Mouse (Mus musculus): ENCODE data around the gene Invs. TPM values are rescaled to one million over a fixed set of nuclear protein-coding genes. Genes with fewer than 3 reads are reported as not detected.
A peak's percentile ranks its signal among the peaks of the same experiment; 100 is the strongest.

The Invs gene
- polyA plus RNA-seq, 1 experiment from 2014 or later, result 1.9 TPM

DNA sequence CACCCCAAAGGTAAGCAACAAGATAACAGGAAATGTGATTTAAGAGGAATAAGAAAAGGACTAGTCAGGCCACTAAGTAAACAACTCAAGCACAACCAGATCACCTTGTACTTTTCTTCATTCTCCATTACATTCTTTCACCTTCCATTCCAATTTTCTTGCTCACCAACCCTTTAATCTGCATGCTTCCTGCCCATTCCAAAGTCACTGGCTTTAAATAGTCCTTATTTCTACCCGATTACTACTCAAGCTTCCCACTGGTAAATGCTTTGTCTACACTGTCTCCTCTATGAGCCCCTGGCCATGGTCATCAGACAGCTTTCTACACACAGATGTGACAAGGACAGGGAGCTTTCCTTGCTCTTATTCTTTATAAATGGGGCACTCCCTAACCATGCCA lies 191.4 kb downstream of the Invs start:
- H3K4me2 ChIP-seq, result peak overlapping the region; percentile 89
- H3K27me3 ChIP-seq, result no peaks in the 10 kb centered on the region
- H3K4me1 ChIP-seq (replicated peaks), result peaks cover 25% of the 10 kb centered on the region
- no peak overlapping the region for H3K27ac ChIP-seq (replicated peaks)
- WGBS (ENCODE audit: insufficient replicate concordance), result 54% methylated on average over 1 of the region's 1 CpGs
- no peak overlapping the region for H3K4me3 ChIP-seq (replicated peaks)
- peaks cover 20% of the 10 kb centered on the region for H3K36me3 ChIP-seq (replicated peaks)
- ATAC-seq (ENCODE audit: insufficient read depth), result no peak
- H3K9me3 ChIP-seq (replicated peaks), result no peaks in the 10 kb centered on the region
- H3K9ac ChIP-seq, result no peak overlapping the region; the same call in 1 of the 2 replicates

GRCm38 (mm10) chr4:48472052-48472791 lies 192.7 kb downstream of the Invs start:
- WGBS (ENCODE audit: insufficient replicate concordance), result 3% methylated on average over 12 of the region's 12 CpGs
- Histone ChIP-seq H3K9me3 (replicated peaks) (no peaks in the 10 kb centered on the region), H3K27ac (replicated peaks) (0 out of 2 replicates have a peak overlapping the region, but pooled peaks have one; percentile 59), H3K4me2 (peak overlapping the region; percentile 89), H3K36me3 (replicated peaks) (peaks cover 11% of the 10 kb centered on the region), H3K4me3 (replicated peaks) (peak overlapping the region; percentile 82), H3K4me1 (replicated peaks) (peaks cover 25% of the 10 kb centered on the region), H3K9ac (peak overlapping the region; percentile 83), H3K27me3 (no peaks in the 10 kb centered on the region)
- no peak for ATAC-seq (ENCODE audit: insufficient read depth)

DNA sequence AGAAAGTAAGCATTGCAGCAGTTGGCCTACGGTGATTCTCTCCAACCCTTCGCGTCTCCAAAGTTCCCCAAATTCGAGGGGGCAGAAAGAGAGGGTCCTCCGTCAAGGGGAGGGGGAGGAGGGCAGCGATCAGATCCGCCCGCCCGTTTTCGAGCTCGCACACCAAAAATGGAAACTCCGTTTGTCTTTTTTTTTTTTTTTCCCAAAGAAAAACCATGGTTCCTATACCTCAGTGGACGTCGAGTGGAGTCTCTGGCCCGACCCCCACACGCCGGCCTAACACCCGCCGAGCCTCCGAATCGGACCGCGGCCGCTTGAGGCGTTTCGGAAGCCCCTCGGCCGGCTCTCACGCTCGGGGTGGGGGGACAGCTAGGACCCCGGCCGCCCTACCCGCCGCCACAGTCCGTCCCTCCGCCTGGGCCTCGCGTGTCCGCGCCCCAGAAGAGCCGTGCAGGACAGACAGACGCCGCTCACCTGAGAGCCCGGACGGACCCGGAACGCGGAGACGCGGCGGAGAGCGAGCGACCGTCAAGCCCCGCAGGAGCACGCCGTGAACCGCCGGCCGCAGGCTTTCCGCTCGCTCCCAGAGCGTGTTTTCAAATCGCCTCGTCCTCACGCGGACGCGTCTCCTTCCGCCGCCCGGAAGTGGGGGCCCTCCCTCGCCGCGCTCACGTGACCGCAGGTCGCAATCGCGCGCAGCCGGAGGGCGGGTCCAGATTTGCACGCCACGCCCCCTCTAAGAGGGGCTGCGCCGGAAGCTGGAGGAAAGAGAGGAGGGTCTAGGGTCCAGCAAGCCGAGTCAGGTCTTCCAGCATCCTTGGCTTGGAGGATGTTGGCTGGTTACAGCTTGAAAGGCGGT lies 193.5 kb downstream of the Invs start, which contains the start of gene Tex10:
Gene Tex10 (minus strand): TSS at position 668 of the 859 bp plus-strand sequence.
- Histone ChIP-seq H3K4me3 (replicated peaks) (peak within 1 kb of the TSS; percentile 82), H3K9me3 (replicated peaks) (no peaks in the 10 kb centered on the region), H3K27ac (replicated peaks) (peak within 1 kb of the TSS; percentile 59), H3K4me1 (replicated peaks) (peaks cover 25% of the 10 kb centered on the region), H3K4me2 (peak within 1 kb of the TSS; percentile 89), H3K9ac (peak within 1 kb of the TSS; percentile 83), H3K27me3 (no peaks in the 10 kb centered on the region), H3K36me3 (replicated peaks) (peaks cover 7% of the 10 kb centered on the region)
- peak; percentile 90 for ATAC-seq (ENCODE audit: insufficient read depth)
- WGBS (ENCODE audit: insufficient replicate concordance), result under 1% methylated on average over 89 of the region's 89 CpGs

GRCm38 (mm10) chr4:48473651-48474011 lies 194.1 kb downstream of the Invs start:
- Histone ChIP-seq H3K27ac (replicated peaks) (no peak overlapping the region), H3K4me2 (peak overlapping the region; percentile 89), H3K4me3 (replicated peaks) (peak overlapping the region; percentile 82), H3K9ac (0 out of 2 replicates have a peak overlapping the region, but pooled peaks have one; percentile 83), H3K9me3 (replicated peaks) (no peaks in the 10 kb centered on the region), H3K27me3 (no peaks in the 10 kb centered on the region), H3K4me1 (replicated peaks) (peaks cover 25% of the 10 kb centered on the region), H3K36me3 (replicated peaks) (peaks cover 1% of the 10 kb centered on the region)
- 67% methylated on average over 2 of the region's 2 CpGs for WGBS (ENCODE audit: insufficient replicate concordance)
- ATAC-seq (ENCODE audit: insufficient read depth), result no peak

GRCm38 (mm10) chr4:48481287-48481686 lies 201.7 kb downstream of the Invs start:
- H3K4me2 ChIP-seq, result no peak overlapping the region
- H3K9ac ChIP-seq, result no peak overlapping the region
- ATAC-seq (ENCODE audit: insufficient read depth), result no peak
- H3K9me3 ChIP-seq (replicated peaks), result no peaks in the 10 kb centered on the region
- no peaks in the 10 kb centered on the region for H3K27me3 ChIP-seq
- WGBS (ENCODE audit: insufficient replicate concordance), result 11% methylated on average over 2 of the region's 2 CpGs
- H3K4me1 ChIP-seq (replicated peaks), result no peaks in the 10 kb centered on the region
- H3K4me3 ChIP-seq (replicated peaks), result no peak overlapping the region
- no peak overlapping the region for H3K27ac ChIP-seq (replicated peaks)
- H3K36me3 ChIP-seq (replicated peaks), result no peaks in the 10 kb centered on the region

Other genes with a start within 250 kb of the Invs start
- not detected in 2 replicates for gene Nr4a3, start 234.6 kb upstream of the Invs start, polyA plus RNA-seq (2015; fragmentation: Nextera tagmentation; extraction: Ambion mirVana)
- 15.3 and 17.5 TPM in 2 replicates for gene Stx17, start 154.8 kb upstream of the Invs start, polyA plus RNA-seq (2015; fragmentation: Nextera tagmentation; extraction: Ambion mirVana)
- gene Erp44, start 202 bp upstream of the Invs start, polyA plus RNA-seq (2015; fragmentation: Nextera tagmentation; extraction: Ambion mirVana), result 46.0 and 49.2 TPM in 2 replicates
- 13.4 and 14.8 TPM in 2 replicates for gene Tex10, start 193.7 kb downstream of the Invs start, polyA plus RNA-seq (2015; fragmentation: Nextera tagmentation; extraction: Ambion mirVana)